Mouse (Mus musculus) liver, postnatal 0 days (tissue): ENCODE results near the gene Meis1.

Source experiments
- CTCF ChIP-seq: sonication (generic); IDR thresholded peaks from 2 replicates; pipeline ENCODE4 v1.5.1; 2016; ENCODE audit warnings: antibody characterized with exemption, low read depth
- EP300 ChIP-seq: IDR thresholded peaks from 2 replicates; pipeline ENCODE4 v1.6.1; 2016; ENCODE audit warnings: antibody characterized with exemption, low read depth, mild to moderate bottlenecking

GRCm38 (mm10) chr11:19005913-19006693 lies 12.7 kb downstream of the Meis1 start:
- TF ChIP-seq CTCF (no peak), EP300 (no peak)
